Mouse (Mus musculus) E14TG2a.4 (cell line): Measurements from ENCODE around the gene Ly6g6f.

Source experiments
- CTCF ChIP-seq: conservative IDR thresholded peaks from 2 replicates; pipeline ENCODE4 v1.5.1; 2014; ENCODE audit warnings: low read length
- POU5F1 ChIP-seq: IDR thresholded peaks from 2 replicates; pipeline ENCODE4 v1.6.1; 2014; ENCODE audit warnings: low read length, borderline replicate concordance

GRCm38 (mm10) chr17:35094475-35095365 lies 9.3 kb upstream of the Ly6g6f start:
- TF ChIP-seq CTCF (no peak), POU5F1 (no peak)
